Mouse (Mus musculus): ENCODE results near the gene Zfand3.

GRCm38 (mm10) chr17:30058594-30058993, 54.1 kb downstream of the Zfand3 start:
- no peak for TF ChIP-seq POLR2A (IDR thresholded peaks at IDR 0.05; ENCODE audit: borderline replicate concordance, extremely low read depth, insufficient read depth, insufficient read length, poor library complexity, severe bottlenecking)
- TF ChIP-seq CTCF (IDR thresholded peaks at IDR 0.05; ENCODE audit: borderline replicate concordance, extremely low read depth, insufficient read depth, insufficient read length), result no peak
